Mouse (Mus musculus) limb, embryonic 12.5 days (tissue): ENCODE results near the gene Grik1. TPM values are rescaled to one million over a fixed set of nuclear protein-coding genes. Genes with fewer than 3 reads are reported as not detected.

ENCODE experiments used
- ATAC-seq: fragments of 200-750 bp; cut with Nextera tagmentation; 2 replicates; pipeline ENCODE4 v1.8.0; 2017; ENCODE audit warnings: low read depth, moderate TSS enrichment; ENCODE audit not compliant: insufficient number of reproducible peaks, insufficient read depth, low FRiP score, low TSS enrichment
- H3K27ac ChIP-seq: fragments of 300-500 bp; sonication (generic); 2 replicates; pipeline ENCODE4 v1.5.1; 2016; ENCODE audit warnings: mild to moderate bottlenecking, moderate library complexity
- H3K27me3 ChIP-seq: fragments of 300-500 bp; sonication (generic); 2 replicates; pipeline ENCODE4 v1.6.1; 2016; ENCODE audit warnings: mild to moderate bottlenecking, moderate library complexity
- H3K36me3 ChIP-seq: fragments of 300-500 bp; sonication (generic); 2 replicates; pipeline ENCODE4 v1.6.1; 2016; ENCODE audit warnings: mild to moderate bottlenecking, moderate library complexity
- H3K4me1 ChIP-seq: fragments of 300-500 bp; sonication (generic); replicated peaks from 2 replicates; pipeline ENCODE4 v1.6.1; 2016
- H3K4me2 ChIP-seq: fragments of 300-500 bp; sonication (generic); 2 replicates; pipeline ENCODE4 v1.6.1; 2016; ENCODE audit warnings: mild to moderate bottlenecking, moderate library complexity
- H3K4me3 ChIP-seq: fragments of 300-500 bp; sonication (generic); replicated peaks from 2 replicates; pipeline ENCODE4 v1.5.1; 2016; ENCODE audit warnings: mild to moderate bottlenecking
- H3K9ac ChIP-seq: fragments of 300-500 bp; sonication (generic); replicated peaks from 2 replicates; pipeline ENCODE4 v1.6.1; 2016; ENCODE audit warnings: mild to moderate bottlenecking, moderate library complexity
- H3K9me3 ChIP-seq: fragments of 300-500 bp; sonication (generic); 2 replicates; pipeline ENCODE4 v1.6.1; 2016; ENCODE audit warnings: mild to moderate bottlenecking, moderate library complexity
- WGBS: fragments of 180-500 bp; shearing (Covaris S2); methylation state at CpG from one replicate; pipeline ENCODE4 v1.1.7; 2016; 5-methylcytosine and 5-hydroxymethylcytosine counted together
- polyA plus RNA-seq: library from polyadenylated mRNA; unstranded; fragments of >200 nt; fragmentation: Nextera tagmentation; extraction: Ambion mirVana; gene quantifications from 2 replicates; pipeline ENCODE4 v1.2.1, GENCODE M21; 2016

Gene Grik1
- polyA plus RNA-seq, 1 experiment from 2014 or later = 0.94 TPM

GRCm38 (mm10) chr16:88044321-88044720 lies 245.7 kb downstream of the Grik1 start:
- no peak overlapping the region for H3K27ac ChIP-seq
- H3K9ac ChIP-seq = no peak overlapping the region
- H3K9me3 ChIP-seq = no peaks in the 10 kb centered on the region
- no peak for ATAC-seq
- WGBS = 98% methylated on average over 4 of the region's 4 CpGs
- H3K4me1 ChIP-seq = peaks cover 5% of the 10 kb centered on the region
- H3K27me3 ChIP-seq = no peaks in the 10 kb centered on the region
- H3K4me2 ChIP-seq = no peak overlapping the region
- no peak overlapping the region for H3K4me3 ChIP-seq
- no peaks in the 10 kb centered on the region for H3K36me3 ChIP-seq

DNA sequence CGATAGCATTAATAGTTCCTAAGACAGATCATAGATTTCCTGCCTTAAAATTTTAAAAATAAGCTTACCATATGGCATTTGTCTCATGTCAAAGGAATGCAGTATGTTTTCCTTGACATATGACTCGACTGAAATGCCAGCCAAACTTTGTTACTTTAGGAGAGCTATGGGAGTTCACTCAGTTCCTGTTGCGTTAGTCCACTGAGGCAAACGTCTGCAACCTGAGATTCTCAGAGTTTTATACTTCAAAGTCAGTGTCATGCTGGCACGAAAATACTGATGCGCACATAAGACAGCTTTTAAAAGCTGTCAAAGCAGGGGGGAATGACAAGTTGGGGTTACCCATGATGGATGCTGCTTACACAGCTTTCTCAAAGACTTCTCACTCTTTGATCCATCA lies 247.6 kb downstream of the Grik1 start:
- no peak overlapping the region for H3K27ac ChIP-seq
- no peak overlapping the region for H3K4me3 ChIP-seq
- no peak overlapping the region for H3K4me2 ChIP-seq
- H3K4me1 ChIP-seq = peaks cover 5% of the 10 kb centered on the region
- no peaks in the 10 kb centered on the region for H3K9me3 ChIP-seq
- ATAC-seq = no peak
- no peak overlapping the region for H3K9ac ChIP-seq
- H3K27me3 ChIP-seq = no peaks in the 10 kb centered on the region
- H3K36me3 ChIP-seq = no peaks in the 10 kb centered on the region
- 44% methylated on average over 6 of the region's 6 CpGs for WGBS

DNA sequence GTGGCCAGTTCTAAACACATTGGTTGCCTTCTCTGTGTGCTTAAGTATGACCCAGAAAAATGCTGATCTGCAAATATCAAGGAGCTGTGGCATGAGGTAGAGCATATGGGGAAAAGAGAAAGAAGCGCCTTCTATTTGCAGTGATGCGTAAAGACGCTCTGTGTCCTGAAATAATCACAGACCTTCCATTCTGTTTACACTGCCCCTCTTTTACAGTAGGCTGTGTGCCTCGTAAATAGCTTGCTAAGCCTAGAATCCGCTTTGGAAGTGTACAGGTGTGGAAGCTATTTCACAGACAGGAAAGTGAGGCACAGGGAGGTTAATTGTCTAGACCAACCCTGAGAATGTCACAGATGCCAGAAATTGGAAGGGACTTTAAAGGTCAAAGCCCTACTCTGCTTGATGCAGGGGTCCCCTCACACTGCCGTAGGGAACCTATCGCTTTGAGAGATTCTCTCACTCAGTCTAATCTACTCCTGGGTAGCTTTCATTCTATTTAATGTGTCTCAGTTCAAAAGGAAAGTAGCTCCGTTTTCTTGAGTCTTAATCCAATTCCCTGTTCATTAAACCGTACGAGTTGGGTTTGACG lies 251.5 kb downstream of the Grik1 start:
- no peak for ATAC-seq

GRCm38 (mm10) chr16:87988805-87989204 lies 301.3 kb downstream of the Grik1 start:
- Histone ChIP-seq H3K4me1 (no peaks in the 10 kb centered on the region), H3K4me3 (no peak overlapping the region), H3K9ac (no peak overlapping the region), H3K36me3 (no peaks in the 10 kb centered on the region), H3K4me2 (no peak overlapping the region), H3K27me3 (no peaks in the 10 kb centered on the region), H3K9me3 (no peaks in the 10 kb centered on the region), H3K27ac (no peak overlapping the region)
- WGBS = 77% methylated on average over 2 of the region's 2 CpGs
- no peak for ATAC-seq

More for the DNA sequence above, 251.5 kb downstream of the Grik1 start:
- Histone ChIP-seq H3K27me3 (no peaks in the 10 kb centered on the region), H3K27ac (no peak overlapping the region), H3K9me3 (no peaks in the 10 kb centered on the region), H3K4me3 (no peak overlapping the region), H3K9ac (no peak overlapping the region), H3K36me3 (no peaks in the 10 kb centered on the region), H3K4me2 (no peak overlapping the region), H3K4me1 (peaks cover 7% of the 10 kb centered on the region)
- 49% methylated on average over 11 of the region's 11 CpGs for WGBS

DNA sequence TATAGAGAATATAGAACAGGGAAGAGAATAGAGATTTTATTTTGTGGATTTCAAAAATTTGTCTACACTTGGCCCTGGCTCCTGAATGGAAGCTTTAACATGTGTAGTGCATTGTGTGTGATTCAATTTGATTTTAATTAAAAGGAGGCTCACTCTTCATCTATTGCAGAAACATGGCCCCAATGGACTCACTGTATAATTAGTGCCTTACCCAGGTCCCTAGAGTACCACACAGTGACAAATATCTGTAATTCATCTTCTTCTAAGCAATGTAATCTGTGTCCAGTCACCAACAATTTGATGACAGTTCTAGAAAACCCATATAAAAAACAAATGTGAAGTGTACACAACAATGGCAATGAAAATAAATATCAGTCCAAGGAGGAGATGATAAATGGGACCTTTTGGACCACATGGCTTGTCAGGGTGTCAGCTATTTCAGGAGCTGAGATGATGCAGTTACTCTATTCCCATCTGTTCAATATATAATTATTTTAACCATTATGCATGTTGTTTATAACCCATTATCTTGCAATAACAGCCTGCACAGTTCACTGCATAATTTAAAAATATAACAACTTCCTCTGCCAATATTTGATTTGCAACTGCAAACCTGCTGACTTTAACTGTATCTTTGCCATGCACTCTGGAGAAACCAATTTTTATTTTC lies 305.7 kb downstream of the Grik1 start:
- ATAC-seq = no peak
- Histone ChIP-seq H3K9ac (no peak overlapping the region), H3K27ac (no peak overlapping the region), H3K27me3 (no peaks in the 10 kb centered on the region), H3K4me3 (no peak overlapping the region), H3K4me1 (no peaks in the 10 kb centered on the region), H3K4me2 (no peak overlapping the region), H3K36me3 (no peaks in the 10 kb centered on the region), H3K9me3 (no peaks in the 10 kb centered on the region)

DNA sequence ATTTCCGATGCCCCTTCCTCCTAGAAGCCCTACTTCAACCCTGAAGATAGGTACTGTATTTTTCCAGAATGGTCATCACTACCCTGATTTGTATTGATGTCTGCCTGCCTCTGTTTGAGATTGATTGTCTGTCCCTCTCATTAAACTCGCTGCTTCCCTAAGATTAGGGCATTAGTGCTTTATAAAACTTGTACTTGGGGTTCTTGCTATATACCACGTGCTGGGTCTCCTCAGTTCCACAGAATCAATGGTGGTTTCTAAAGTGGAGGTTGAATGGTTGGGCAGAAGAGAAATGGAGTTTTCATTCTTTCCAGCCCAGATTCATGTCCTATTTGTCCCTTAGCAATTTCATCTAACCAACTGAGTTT lies 316.0 kb downstream of the Grik1 start:
- Histone ChIP-seq H3K27me3 (no peaks in the 10 kb centered on the region), H3K4me3 (no peak overlapping the region), H3K36me3 (no peaks in the 10 kb centered on the region), H3K4me1 (no peaks in the 10 kb centered on the region), H3K27ac (no peak overlapping the region), H3K9me3 (no peaks in the 10 kb centered on the region), H3K9ac (no peak overlapping the region), H3K4me2 (no peak overlapping the region)
- WGBS = 77% methylated on average over 3 of the region's 3 CpGs
- ATAC-seq = no peak

GRCm38 (mm10) chr16:87973394-87974075 lies 316.5 kb downstream of the Grik1 start:
- no peaks in the 10 kb centered on the region for H3K9me3 ChIP-seq
- ATAC-seq = no peak
- H3K9ac ChIP-seq = no peak overlapping the region
- H3K4me2 ChIP-seq = no peak overlapping the region
- no peak overlapping the region for H3K4me3 ChIP-seq
- H3K27ac ChIP-seq = no peak overlapping the region
- no peaks in the 10 kb centered on the region for H3K36me3 ChIP-seq
- H3K4me1 ChIP-seq = no peaks in the 10 kb centered on the region
- WGBS = 66% methylated on average over 2 of the region's 2 CpGs
- H3K27me3 ChIP-seq = no peaks in the 10 kb centered on the region

- no peak for ATAC-seq
- WGBS = 66% methylated on average over 6 of the region's 6 CpGs
Observed at GRCm38 (mm10) chr16:87971911-87972310, 318.2 kb downstream of the Grik1 start.

DNA sequence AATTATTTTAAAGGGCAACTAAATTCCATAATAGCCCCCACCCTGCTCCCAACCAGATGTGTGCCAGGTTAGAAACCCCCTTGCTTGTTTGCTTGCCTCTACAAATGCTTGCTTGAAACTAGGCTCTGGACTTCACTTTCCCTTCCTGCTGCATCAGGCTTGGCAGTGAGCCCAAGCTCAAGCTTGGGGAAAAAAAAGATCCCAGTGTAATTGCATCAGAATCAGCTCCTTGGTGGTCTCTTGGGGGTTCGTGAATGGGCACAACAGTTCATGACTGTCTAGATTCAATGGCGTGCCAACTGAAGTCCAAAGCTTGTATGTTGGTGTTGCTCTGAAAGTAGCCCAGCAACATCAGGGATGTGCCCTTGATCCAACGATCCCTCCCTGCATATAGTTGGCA lies 320.1 kb downstream of the Grik1 start:
- no peak overlapping the region for H3K9ac ChIP-seq
- H3K9me3 ChIP-seq = no peaks in the 10 kb centered on the region
- no peak overlapping the region for H3K27ac ChIP-seq
- no peaks in the 10 kb centered on the region for H3K4me1 ChIP-seq
- H3K36me3 ChIP-seq = no peaks in the 10 kb centered on the region
- H3K4me3 ChIP-seq = no peak overlapping the region
- WGBS = 86% methylated on average over 3 of the region's 3 CpGs
- no peak for ATAC-seq
- no peak overlapping the region for H3K4me2 ChIP-seq
- H3K27me3 ChIP-seq = no peaks in the 10 kb centered on the region

More at GRCm38 (mm10) chr16:87971911-87972310, 318.2 kb downstream of the Grik1 start:
- no peak overlapping the region for H3K27ac ChIP-seq
- H3K9me3 ChIP-seq = no peaks in the 10 kb centered on the region
- H3K36me3 ChIP-seq = no peaks in the 10 kb centered on the region
- H3K27me3 ChIP-seq = no peaks in the 10 kb centered on the region
- no peak overlapping the region for H3K4me3 ChIP-seq
- no peaks in the 10 kb centered on the region for H3K4me1 ChIP-seq
- H3K4me2 ChIP-seq = no peak overlapping the region
- no peak overlapping the region for H3K9ac ChIP-seq

DNA sequence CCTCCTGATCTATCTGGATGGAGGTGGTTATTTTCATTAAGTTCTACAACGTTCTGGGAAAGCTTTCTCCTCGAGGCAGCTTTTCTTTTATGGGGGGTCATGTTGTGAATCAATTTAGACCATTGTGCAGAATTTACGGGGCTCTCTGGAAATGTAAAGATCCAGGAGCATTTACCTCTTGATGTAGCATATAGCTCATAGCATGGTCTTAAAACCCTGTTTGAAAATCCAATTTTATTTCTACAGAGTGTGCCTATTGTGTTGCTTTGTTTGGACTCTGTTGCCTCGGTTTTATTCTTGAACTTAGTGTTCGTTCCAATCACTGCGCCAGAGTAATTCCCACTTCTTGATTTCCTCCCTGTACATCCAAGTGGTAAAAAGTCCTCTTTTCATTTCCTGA lies 328.6 kb downstream of the Grik1 start:
- H3K4me2 ChIP-seq = no peak overlapping the region
- no peak overlapping the region for H3K4me3 ChIP-seq
- WGBS = 47% methylated on average over 6 of the region's 6 CpGs
- no peaks in the 10 kb centered on the region for H3K36me3 ChIP-seq
- no peaks in the 10 kb centered on the region for H3K9me3 ChIP-seq
- ATAC-seq = 0 out of 2 replicates have a peak, but pooled peaks have one; percentile 20
- peaks cover 7% of the 10 kb centered on the region; the same call in 1 of the 2 replicates for H3K4me1 ChIP-seq
- no peaks in the 10 kb centered on the region for H3K27me3 ChIP-seq
- H3K9ac ChIP-seq = no peak overlapping the region
- H3K27ac ChIP-seq = no peak overlapping the region

GRCm38 (mm10) chr16:87957449-87957848 lies 332.6 kb downstream of the Grik1 start:
- H3K36me3 ChIP-seq = no peaks in the 10 kb centered on the region
- peaks cover 12% of the 10 kb centered on the region; the same call in 1 of the 2 replicates for H3K4me1 ChIP-seq
- H3K9ac ChIP-seq = no peak overlapping the region
- H3K27me3 ChIP-seq = no peaks in the 10 kb centered on the region
- H3K27ac ChIP-seq = no peak overlapping the region
- H3K4me3 ChIP-seq = no peak overlapping the region
- H3K4me2 ChIP-seq = no peak overlapping the region
- WGBS = 68% methylated on average over 10 of the region's 10 CpGs
- no peak for ATAC-seq
- H3K9me3 ChIP-seq = no peaks in the 10 kb centered on the region
